Mouse (Mus musculus) ES-Bruce4 (cell line): ENCODE results near the gene A930009A15Rik. TPM values are rescaled to one million over a fixed set of nuclear protein-coding genes. Genes with fewer than 3 reads are reported as not detected.

Experiments used
- H3K27ac ChIP-seq: 2 replicates; pipeline ENCODE4 v1.5.1; 2012; ENCODE audit warnings: low read length, inconsistent platforms; ENCODE audit not compliant: insufficient read depth
- H3K27me3 ChIP-seq: 2 replicates; pipeline ENCODE4 v1.6.1; 2012; ENCODE audit warnings: mild to moderate bottlenecking, low read length, inconsistent platforms; ENCODE audit not compliant: control insufficient read depth, poor library complexity, insufficient read depth, severe bottlenecking
- H3K36me3 ChIP-seq: 2 replicates; pipeline ENCODE4 v1.6.1; 2012; ENCODE audit warnings: inconsistent platforms, mild to moderate bottlenecking, low read length, moderate library complexity; ENCODE audit not compliant: control insufficient read depth, poor library complexity, insufficient read depth, severe bottlenecking
- H3K4me1 ChIP-seq: one replicate; pipeline ENCODE4 v1.8.1; 2011; ENCODE audit warnings: low read length; ENCODE audit not compliant: control insufficient read depth, insufficient read depth
- H3K4me3 ChIP-seq: 2 replicates; pipeline ENCODE4 v1.5.1; 2011; ENCODE audit warnings: low read depth, mild to moderate bottlenecking, low read length
- H3K9ac ChIP-seq: 2 replicates; pipeline ENCODE4 v1.6.1; 2012; ENCODE audit warnings: low read depth, mild to moderate bottlenecking, inconsistent platforms; ENCODE audit not compliant: poor library complexity, severe bottlenecking
- H3K9me3 ChIP-seq: replicated peaks from 2 replicates; pipeline ENCODE4 v1.6.1; 2012; ENCODE audit warnings: mild to moderate bottlenecking, low read length, inconsistent platforms; ENCODE audit not compliant: control insufficient read depth, poor library complexity, insufficient read depth, severe bottlenecking
- CTCF ChIP-seq: IDR thresholded peaks from one replicate; pipeline ENCODE4 v1.8.1; 2011; ENCODE audit warnings: low read depth, low read length
- EP300 ChIP-seq: IDR thresholded peaks from 2 replicates; pipeline ENCODE4 v1.6.1; 2011; ENCODE audit warnings: low read depth, low read length; ENCODE audit not compliant: insufficient read depth
- POLR2A ChIP-seq: IDR thresholded peaks from one replicate; pipeline ENCODE4 v1.8.1; 2011; ENCODE audit warnings: low read length; ENCODE audit not compliant: insufficient read depth
- polyA plus RNA-seq: library from polyadenylated mRNA; stranded (reverse); fragments of >200 nt; gene quantifications from 2 replicates; pipeline ENCODE4 v1.2.4, GENCODE M21; 2011; ENCODE audit warnings: low read depth; ENCODE audit not compliant: missing spikeins, insufficient read depth, insufficient read length

A930009A15Rik gene
- polyA plus RNA-seq, 1 experiment: not detected

GRCm38 (mm10) chr10:115593651-115594050 is 23.9 kb downstream of the A930009A15Rik start:
- H3K4me3 ChIP-seq: no peak overlapping the region
- H3K27me3 ChIP-seq: peaks cover 6% of the 10 kb centered on the region
- H3K9ac ChIP-seq: no peak overlapping the region
- no peaks in the 10 kb centered on the region for H3K4me1 ChIP-seq
- TF ChIP-seq CTCF: no peak
- TF ChIP-seq POLR2A: no peak
- TF ChIP-seq EP300: no peak
- no peaks in the 10 kb centered on the region for H3K36me3 ChIP-seq
- H3K27ac ChIP-seq: no peak overlapping the region
- H3K9me3 ChIP-seq: no peaks in the 10 kb centered on the region

GRCm38 (mm10) chr10:115595748-115596147 is 26.0 kb downstream of the A930009A15Rik start:
- no peak for TF ChIP-seq EP300
- TF ChIP-seq CTCF: no peak
- TF ChIP-seq POLR2A: no peak
- Histone ChIP-seq H3K36me3 (no peaks in the 10 kb centered on the region), H3K27ac (no peak overlapping the region), H3K9ac (no peak overlapping the region), H3K27me3 (peaks cover 5% of the 10 kb centered on the region; the same call in 1 of the 2 replicates), H3K4me1 (no peaks in the 10 kb centered on the region), H3K4me3 (no peak overlapping the region), H3K9me3 (no peaks in the 10 kb centered on the region)

- no peak for TF ChIP-seq POLR2A
- no peaks in the 10 kb centered on the region for H3K9me3 ChIP-seq
- no peak overlapping the region for H3K27ac ChIP-seq
- H3K4me1 ChIP-seq: no peaks in the 10 kb centered on the region
- no peak overlapping the region for H3K9ac ChIP-seq
- no peaks in the 10 kb centered on the region for H3K27me3 ChIP-seq
- no peaks in the 10 kb centered on the region for H3K36me3 ChIP-seq
- no peak overlapping the region for H3K4me3 ChIP-seq
These were observed 47.9 kb downstream of the A930009A15Rik start for GRCm38 (mm10) chr10:115617456-115618287.

DNA sequence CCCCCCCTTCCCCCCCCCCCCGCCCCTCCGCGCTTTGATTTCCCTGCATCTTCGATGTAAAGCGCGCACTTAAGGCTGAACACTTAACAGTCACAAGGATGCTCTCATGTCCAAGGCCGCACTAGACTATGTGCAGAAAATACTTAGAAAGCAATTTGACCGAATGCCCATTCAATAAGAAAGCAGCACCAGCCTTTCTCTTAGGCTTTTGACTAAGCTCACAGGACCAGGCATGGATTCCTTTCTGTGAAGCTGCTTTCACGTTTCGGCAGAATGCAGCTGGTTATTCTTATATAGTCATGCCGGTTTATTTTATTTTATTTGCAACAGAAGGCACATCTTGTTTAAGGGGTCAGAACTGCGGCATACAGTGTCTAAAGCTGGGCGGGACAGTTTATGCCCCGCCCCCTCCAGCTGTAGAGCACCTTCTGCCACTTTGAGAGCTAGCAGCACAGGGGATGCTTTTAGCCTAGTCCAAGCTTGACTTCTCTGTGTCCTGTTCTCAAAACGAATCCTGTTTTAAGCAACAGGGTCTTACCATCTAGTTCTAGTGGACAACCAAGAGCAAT is 48.6 kb downstream of the A930009A15Rik start:
- Histone ChIP-seq H3K27ac (no peak overlapping the region), H3K4me3 (no peak overlapping the region), H3K36me3 (no peaks in the 10 kb centered on the region), H3K27me3 (no peaks in the 10 kb centered on the region), H3K4me1 (no peaks in the 10 kb centered on the region), H3K9me3 (no peaks in the 10 kb centered on the region), H3K9ac (no peak overlapping the region)
- TF ChIP-seq POLR2A (no peak), EP300 (no peak), CTCF (no peak)

DNA sequence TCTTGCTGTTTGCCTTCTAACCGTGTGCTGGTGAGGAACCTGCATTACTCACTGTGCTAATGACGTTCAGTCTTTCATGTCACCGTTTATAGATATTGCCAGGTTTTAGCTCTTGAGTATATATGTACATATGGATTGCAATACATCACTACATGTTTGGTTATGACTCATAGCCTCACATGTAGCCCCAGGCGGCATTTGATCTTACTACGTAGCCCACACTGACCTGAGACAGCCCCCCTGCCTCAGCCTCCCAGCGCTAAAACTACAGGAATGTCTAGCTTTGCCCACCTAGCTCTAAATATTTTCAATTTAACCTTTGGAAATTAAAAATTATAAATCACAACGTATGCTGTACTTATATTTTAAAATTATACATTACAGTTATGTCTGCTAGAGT is 53.7 kb downstream of the A930009A15Rik start:
- no peaks in the 10 kb centered on the region for H3K27me3 ChIP-seq
- H3K4me1 ChIP-seq: no peaks in the 10 kb centered on the region
- H3K4me3 ChIP-seq: no peak overlapping the region
- H3K9me3 ChIP-seq: no peaks in the 10 kb centered on the region
- no peak overlapping the region for H3K27ac ChIP-seq
- TF ChIP-seq EP300 (no peak), POLR2A (no peak), CTCF (no peak)
- no peaks in the 10 kb centered on the region for H3K36me3 ChIP-seq
- no peak overlapping the region for H3K9ac ChIP-seq
